Mouse (Mus musculus) heart, embryonic 10.5 days (tissue): Measurements from ENCODE around the gene Hapln1. TPM values are rescaled to one million over a fixed set of nuclear protein-coding genes. Genes with fewer than 3 reads are reported as not detected.
A peak's percentile ranks its signal among the peaks of the same experiment; 100 is the strongest.

ENCODE experiments used
- DNase-seq: peaks from one replicate; pipeline ENCODE4 v3.0.0-alpha.2; 2017; ENCODE audit warnings: low spot score
- H3K27ac ChIP-seq: fragments of 300-500 bp; sonication (generic); 2 replicates; pipeline ENCODE4 v1.5.1; 2016; ENCODE audit warnings: mild to moderate bottlenecking
- H3K27me3 ChIP-seq: fragments of 300-500 bp; sonication (generic); 2 replicates; pipeline ENCODE4 v1.6.1; 2016; ENCODE audit warnings: mild to moderate bottlenecking; ENCODE audit not compliant: poor library complexity, insufficient read depth, severe bottlenecking
- H3K36me3 ChIP-seq: fragments of 300-500 bp; sonication (generic); 2 replicates; pipeline ENCODE4 v1.6.1; 2016; ENCODE audit warnings: mild to moderate bottlenecking, moderate library complexity
- H3K4me1 ChIP-seq: fragments of 300-500 bp; sonication (generic); 2 replicates; pipeline ENCODE4 v1.6.1; 2016; ENCODE audit warnings: mild to moderate bottlenecking
- H3K4me3 ChIP-seq: fragments of 300-500 bp; sonication (generic); 2 replicates; pipeline ENCODE4 v1.5.1; 2016; ENCODE audit warnings: mild to moderate bottlenecking, moderate library complexity
- H3K9me3 ChIP-seq: fragments of 300-500 bp; sonication (generic); 2 replicates; pipeline ENCODE4 v1.6.1; 2016; ENCODE audit warnings: mild to moderate bottlenecking, moderate library complexity
- WGBS: fragments of 180-500 bp; shearing (Covaris S2); methylation state at CpG from one replicate; pipeline ENCODE4 v1.1.7; 2016; 5-methylcytosine and 5-hydroxymethylcytosine counted together
- polyA plus RNA-seq: library from polyadenylated mRNA; unstranded; fragments of >200 nt; fragmentation: Nextera tagmentation; extraction: Ambion mirVana; gene quantifications from 2 replicates; pipeline ENCODE4 v1.2.1, GENCODE M21; 2016

Hapln1 gene
- polyA plus RNA-seq = 62.0 and 87.6 TPM in 2 replicates

DNA sequence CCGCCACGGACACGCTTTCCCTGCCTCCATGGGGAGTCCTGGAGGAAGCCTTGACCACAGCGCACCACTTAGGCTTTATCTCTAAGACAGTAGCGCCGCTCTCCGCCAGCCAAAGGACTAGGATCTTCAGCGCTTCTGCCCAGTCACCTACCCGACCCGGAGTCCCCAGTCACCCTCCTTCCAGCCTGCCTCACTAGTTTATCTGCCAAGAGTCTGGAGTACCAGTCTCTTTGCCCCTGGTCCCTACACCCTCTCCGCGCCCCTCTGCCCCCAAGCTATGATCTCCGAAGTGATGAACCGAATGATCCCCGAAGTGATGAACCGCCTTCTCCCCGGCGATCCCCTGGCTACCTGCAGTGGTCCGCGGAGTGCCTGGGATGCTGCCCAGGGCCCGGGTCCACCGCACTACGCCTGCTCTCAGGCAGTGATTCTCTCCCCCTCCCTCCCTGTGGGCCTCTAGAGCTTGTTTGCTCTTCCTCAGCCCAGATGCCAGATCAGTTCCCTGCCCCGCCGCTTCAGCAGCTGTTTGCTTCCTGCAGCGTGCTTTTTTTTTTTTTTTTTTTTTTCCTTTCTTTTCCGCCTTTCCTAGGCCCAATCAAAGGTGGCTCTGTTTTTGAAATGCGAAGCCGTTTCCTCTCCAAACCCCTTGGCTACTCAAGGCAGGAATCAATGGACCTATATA lies at the start of gene Hapln1:
TSS of gene Hapln1 (plus strand) at position 592 of the 682 bp plus-strand sequence.
- H3K36me3 ChIP-seq = no peaks in the 10 kb centered on the region
- under 1% methylated on average over 29 of the region's 29 CpGs for WGBS
- peak within 1 kb of the TSS; percentile 72 for H3K4me3 ChIP-seq
- H3K9me3 ChIP-seq = no peaks in the 10 kb centered on the region
- peak within 1 kb of the TSS; percentile 90 for H3K27ac ChIP-seq
- H3K4me1 ChIP-seq = peaks cover 13% of the 10 kb centered on the region
- peak; percentile 80 for DNase-seq
- no peaks in the 10 kb centered on the region for H3K27me3 ChIP-seq

DNA sequence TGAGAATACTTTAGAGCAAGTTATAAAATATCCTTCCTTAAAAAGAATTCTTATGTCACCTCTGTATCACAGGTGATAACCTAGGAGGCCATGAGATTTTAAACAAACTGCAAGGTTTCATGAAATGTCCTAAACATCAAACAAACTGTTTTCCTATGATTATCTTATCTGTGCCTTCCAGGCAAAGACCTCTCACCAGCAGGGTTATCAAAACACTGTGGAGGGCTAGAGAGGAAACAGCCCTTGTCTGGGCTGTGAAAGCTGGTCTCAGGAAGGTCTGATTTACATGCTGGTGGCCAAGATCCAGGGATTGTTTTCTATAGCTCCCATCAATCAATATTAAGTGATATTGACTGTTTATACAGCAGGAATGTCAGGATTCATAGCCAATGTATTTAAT lies 46.4 kb upstream of the Hapln1 start:
- DNase-seq = no peak
- Histone ChIP-seq H3K27ac (no peak overlapping the region), H3K36me3 (no peaks in the 10 kb centered on the region), H3K27me3 (no peaks in the 10 kb centered on the region), H3K4me3 (no peak overlapping the region), H3K9me3 (no peaks in the 10 kb centered on the region), H3K4me1 (peaks cover 20% of the 10 kb centered on the region)

DNA sequence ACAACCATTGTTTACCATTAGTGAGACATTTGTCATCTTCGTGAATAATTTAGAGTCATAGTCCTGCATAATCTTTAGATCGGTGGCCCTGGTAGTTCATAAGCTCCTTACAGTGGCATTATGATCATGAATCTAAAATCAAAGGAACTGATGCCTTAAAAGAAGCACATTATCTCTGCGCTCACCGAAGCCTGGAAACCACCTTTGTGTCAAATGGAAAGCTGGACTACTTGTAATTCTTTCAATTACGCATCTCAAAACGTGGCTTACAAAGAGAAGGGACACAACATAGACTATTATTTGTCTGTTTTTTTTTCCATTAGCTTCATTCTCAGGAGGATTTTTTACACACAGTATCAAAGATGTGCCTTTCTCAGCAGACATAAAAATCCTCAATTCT lies 45.9 kb upstream of the Hapln1 start:
- no peak for DNase-seq
- no peaks in the 10 kb centered on the region for H3K27me3 ChIP-seq
- WGBS = 40% methylated on average over 6 of the region's 6 CpGs
- H3K27ac ChIP-seq = no peak overlapping the region
- H3K36me3 ChIP-seq = no peaks in the 10 kb centered on the region
- H3K9me3 ChIP-seq = no peaks in the 10 kb centered on the region
- no peak overlapping the region for H3K4me3 ChIP-seq
- peaks cover 20% of the 10 kb centered on the region for H3K4me1 ChIP-seq

DNA sequence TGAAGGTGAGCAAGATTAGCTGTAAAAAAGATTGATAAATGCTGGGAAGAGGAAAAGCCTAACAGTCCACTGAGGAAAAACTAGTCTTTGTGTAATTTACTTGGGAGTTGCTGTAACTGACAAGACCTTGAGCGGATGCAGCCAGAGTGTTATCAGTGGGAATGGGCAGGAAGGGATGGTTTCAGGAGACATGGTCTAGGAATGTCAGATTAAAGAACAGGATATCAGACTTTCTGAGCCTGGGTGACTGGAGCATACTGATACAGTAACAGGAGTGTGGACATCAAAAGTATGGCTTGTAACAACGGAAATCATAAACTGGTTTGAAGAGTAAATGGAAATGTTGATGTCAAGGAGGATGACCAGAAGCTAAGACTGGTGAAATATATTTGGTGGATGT lies 43.0 kb upstream of the Hapln1 start:
- Histone ChIP-seq H3K9me3 (no peaks in the 10 kb centered on the region), H3K4me3 (no peak overlapping the region), H3K27ac (no peak overlapping the region), H3K4me1 (peaks cover 20% of the 10 kb centered on the region), H3K36me3 (no peaks in the 10 kb centered on the region), H3K27me3 (no peaks in the 10 kb centered on the region)
- 23% methylated on average over 2 of the region's 2 CpGs for WGBS
- no peak for DNase-seq

DNA sequence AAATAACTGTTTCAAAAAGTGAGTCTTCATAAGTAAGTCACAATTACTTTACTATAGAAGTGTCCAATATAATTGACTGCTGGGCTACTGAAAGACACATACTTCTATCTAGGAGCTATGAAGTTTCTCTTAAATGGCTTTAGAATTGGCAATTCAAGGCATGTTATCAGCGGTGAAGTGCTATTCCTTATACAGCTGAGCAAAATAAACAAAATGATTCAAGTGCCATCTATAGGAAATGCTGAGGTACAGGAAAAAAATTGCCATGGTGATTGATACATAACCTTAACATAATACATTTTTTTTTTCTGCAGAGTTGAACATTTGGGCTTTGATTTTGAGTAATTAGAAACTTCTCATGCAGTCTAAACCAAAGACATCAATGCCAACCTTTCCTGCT lies 40.2 kb upstream of the Hapln1 start:
- H3K9me3 ChIP-seq = no peaks in the 10 kb centered on the region
- H3K4me1 ChIP-seq = peaks cover 11% of the 10 kb centered on the region; the same call in 1 of the 2 replicates
- 76% methylated on average over 1 of the region's 1 CpGs for WGBS
- no peaks in the 10 kb centered on the region for H3K36me3 ChIP-seq
- no peak overlapping the region for H3K4me3 ChIP-seq
- no peaks in the 10 kb centered on the region for H3K27me3 ChIP-seq
- no peak for DNase-seq
- H3K27ac ChIP-seq = no peak overlapping the region

DNA sequence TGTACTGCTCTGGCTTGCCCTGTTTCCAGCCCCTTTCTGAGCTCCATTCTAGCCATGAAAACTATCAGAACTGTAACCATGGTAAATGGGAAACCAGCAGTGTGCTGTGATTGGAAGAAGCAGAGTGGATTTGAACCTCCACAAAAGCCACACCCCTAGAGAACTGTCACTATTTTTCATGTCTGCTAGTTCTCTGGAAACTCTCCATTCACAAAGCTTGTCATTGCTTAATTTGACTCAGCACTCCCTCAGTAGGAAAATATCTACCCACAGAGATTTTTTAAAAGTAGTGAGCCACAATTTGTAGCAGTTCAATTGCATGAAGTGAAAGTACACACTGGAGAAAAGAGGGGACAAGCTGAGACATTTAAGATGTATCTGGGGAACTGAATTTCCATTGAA lies 18.1 kb upstream of the Hapln1 start:
- no peaks in the 10 kb centered on the region for H3K36me3 ChIP-seq
- H3K4me1 ChIP-seq = no peaks in the 10 kb centered on the region
- no peak for DNase-seq
- H3K4me3 ChIP-seq = no peak overlapping the region
- no peak overlapping the region for H3K27ac ChIP-seq
- no peaks in the 10 kb centered on the region for H3K9me3 ChIP-seq
- no peaks in the 10 kb centered on the region for H3K27me3 ChIP-seq

DNA sequence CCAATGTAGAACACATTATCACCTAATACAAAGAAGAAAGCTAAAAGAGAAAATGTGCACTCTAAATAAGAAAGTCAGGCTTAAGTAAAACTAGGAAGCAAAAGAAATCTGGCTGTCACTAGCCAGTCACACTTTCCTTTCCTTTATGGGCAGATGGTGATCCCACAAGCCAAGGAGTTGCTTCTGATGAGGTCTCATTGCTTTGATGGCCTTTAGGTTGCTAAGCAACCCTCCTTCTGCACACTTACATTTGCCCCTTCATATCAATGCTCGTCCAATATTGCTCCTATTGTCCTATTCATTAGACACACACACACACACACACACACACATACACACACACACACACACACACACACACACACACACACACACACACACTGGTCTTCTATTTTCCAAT lies 10.9 kb upstream of the Hapln1 start:
- 67% methylated on average over 1 of the region's 1 CpGs for WGBS
- Histone ChIP-seq H3K36me3 (no peaks in the 10 kb centered on the region), H3K27me3 (no peaks in the 10 kb centered on the region), H3K27ac (no peak overlapping the region), H3K4me1 (no peaks in the 10 kb centered on the region), H3K9me3 (no peaks in the 10 kb centered on the region), H3K4me3 (no peak overlapping the region)
- DNase-seq = no peak

DNA sequence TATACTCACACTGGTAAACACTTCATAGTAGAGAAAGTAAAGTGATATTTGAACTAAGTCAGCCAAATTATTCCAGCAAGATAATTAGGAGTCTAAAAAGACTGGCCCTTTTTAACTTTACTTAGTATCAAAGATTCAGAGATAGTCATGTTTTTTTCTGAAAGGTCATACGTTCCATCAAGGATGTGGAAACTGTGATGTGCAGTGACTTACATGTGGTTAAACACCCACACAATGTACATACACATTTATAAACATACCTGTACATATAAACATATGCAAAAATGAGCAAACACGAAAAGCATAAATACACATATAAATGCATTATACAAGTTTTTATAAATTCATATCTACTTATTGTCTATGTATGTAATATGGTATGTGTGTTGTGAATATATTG lies 9.2 kb upstream of the Hapln1 start:
- Histone ChIP-seq H3K9me3 (no peaks in the 10 kb centered on the region), H3K36me3 (no peaks in the 10 kb centered on the region), H3K27me3 (no peaks in the 10 kb centered on the region), H3K4me3 (no peak overlapping the region), H3K4me1 (no peaks in the 10 kb centered on the region), H3K27ac (no peak overlapping the region)
- no peak for DNase-seq
- 83% methylated on average over 2 of the region's 2 CpGs for WGBS

DNA sequence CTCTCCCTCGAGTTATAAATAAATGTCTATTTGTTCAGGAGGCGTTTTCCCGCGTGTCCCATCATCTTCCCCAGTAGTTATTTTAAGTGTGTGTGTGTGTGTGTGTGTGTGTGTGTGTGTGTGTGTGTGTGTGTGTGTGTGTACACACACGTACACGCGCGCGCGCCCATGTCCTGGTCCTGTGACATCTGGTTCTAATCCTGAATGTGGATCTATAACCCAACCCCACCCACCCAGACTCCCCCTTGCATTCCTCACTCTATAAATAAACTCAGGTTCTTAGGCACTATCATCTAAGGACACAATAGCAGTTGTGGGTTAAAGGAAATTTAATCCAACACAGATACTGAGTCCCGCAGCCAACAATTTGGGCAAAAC lies 280 bp downstream of the Hapln1 start:
- Histone ChIP-seq H3K4me1 (peaks cover 13% of the 10 kb centered on the region), H3K36me3 (no peaks in the 10 kb centered on the region), H3K4me3 (peak overlapping the region; percentile 72), H3K27ac (peak overlapping the region; percentile 90), H3K9me3 (no peaks in the 10 kb centered on the region), H3K27me3 (no peaks in the 10 kb centered on the region)
- 14% methylated on average over 11 of the region's 11 CpGs for WGBS
- DNase-seq = no peak

DNA sequence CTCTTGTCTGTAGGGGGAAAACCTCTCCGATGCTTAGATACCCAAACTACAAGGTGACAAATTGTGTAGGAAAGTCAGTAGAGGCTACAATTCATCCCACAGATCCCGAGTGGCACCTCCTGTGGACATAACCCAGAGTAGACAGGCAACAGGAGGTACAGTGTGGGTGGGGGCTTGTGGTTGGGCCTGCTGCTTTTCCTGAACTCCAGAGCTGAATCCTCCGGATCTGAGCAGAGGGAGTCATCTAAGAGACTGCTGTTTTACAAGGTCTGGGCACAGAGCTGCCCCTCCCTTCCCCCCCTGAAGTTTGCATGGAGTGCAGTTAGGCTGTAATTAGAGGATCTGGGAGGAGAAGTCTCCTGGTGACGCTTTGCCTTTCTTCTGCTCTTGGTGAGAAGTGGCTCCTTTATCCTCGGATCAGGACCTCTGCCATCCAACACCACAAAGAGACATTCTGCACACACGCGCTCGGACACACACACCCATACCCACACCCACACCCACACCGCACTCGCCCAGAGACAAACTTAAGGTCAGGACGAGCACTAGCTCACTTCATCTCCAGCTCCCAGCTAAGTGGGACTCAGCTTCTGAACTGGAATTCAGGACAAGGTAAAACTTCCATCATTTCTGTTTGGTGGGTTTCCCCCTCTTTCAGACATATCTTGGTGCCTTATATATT lies 846 bp downstream of the Hapln1 start:
- H3K27me3 ChIP-seq = no peaks in the 10 kb centered on the region
- WGBS = 10% methylated on average over 11 of the region's 11 CpGs
- peak overlapping the region; percentile 72 for H3K4me3 ChIP-seq
- H3K4me1 ChIP-seq = peaks cover 13% of the 10 kb centered on the region
- H3K36me3 ChIP-seq = no peaks in the 10 kb centered on the region
- H3K27ac ChIP-seq = peak overlapping the region; percentile 90
- DNase-seq = peak; percentile 83
- H3K9me3 ChIP-seq = no peaks in the 10 kb centered on the region

DNA sequence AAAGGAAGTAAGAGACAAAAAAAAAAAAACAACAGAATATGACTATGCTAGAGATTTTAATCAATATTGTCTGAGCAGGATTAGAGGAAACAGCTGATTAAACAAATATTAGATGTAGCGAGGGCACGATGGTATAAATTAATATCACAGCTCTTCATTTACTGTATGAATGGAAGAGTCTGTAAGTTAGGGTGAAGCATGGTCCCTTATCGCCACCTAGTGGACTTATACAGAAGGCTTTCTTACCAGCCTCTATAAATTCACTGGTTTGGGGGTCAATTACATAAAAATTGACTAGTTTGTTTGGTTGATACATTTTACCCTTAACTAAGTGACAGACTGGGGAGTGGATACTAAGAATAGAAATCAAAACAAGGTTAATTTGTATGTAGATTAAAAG lies 3.4 kb downstream of the Hapln1 start:
- H3K27ac ChIP-seq = no peak overlapping the region
- H3K27me3 ChIP-seq = no peaks in the 10 kb centered on the region
- H3K4me3 ChIP-seq = peak overlapping the region; percentile 72; the same call in 1 of the 2 replicates
- peaks cover 20% of the 10 kb centered on the region for H3K4me1 ChIP-seq
- no peaks in the 10 kb centered on the region for H3K36me3 ChIP-seq
- 4% methylated on average over 3 of the region's 3 CpGs for WGBS
- no peak for DNase-seq
- no peaks in the 10 kb centered on the region for H3K9me3 ChIP-seq

DNA sequence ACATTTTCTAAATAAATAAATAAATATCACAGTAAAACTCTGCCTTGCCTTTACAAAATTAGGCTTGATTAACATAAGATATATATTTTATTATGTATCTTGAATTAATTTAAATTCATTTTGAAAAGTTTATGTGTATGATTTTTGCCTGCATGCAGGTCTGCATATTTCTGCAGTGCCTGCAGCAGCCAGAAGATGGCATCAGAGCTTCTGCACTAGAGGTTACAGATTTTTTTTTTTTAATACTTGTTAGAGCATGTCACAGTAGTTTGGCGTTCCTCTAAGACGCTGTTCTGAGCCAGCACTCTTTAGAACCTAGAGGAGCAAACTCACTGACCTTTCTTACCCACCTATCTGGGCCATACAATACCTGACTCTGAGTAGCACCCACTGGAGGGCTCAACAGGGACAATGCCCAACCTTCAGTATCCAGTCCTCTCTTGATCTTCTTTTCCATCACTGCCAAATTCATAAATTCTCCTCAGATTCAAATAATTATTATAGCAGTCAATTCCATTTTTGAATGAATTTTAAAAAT lies 8.7 kb downstream of the Hapln1 start:
- no peak overlapping the region for H3K4me3 ChIP-seq
- no peak overlapping the region for H3K27ac ChIP-seq
- peaks cover 11% of the 10 kb centered on the region for H3K4me1 ChIP-seq
- no peaks in the 10 kb centered on the region for H3K27me3 ChIP-seq
- 29% methylated on average over 2 of the region's 2 CpGs for WGBS
- no peaks in the 10 kb centered on the region for H3K9me3 ChIP-seq
- H3K36me3 ChIP-seq = no peaks in the 10 kb centered on the region
- no peak for DNase-seq

DNA sequence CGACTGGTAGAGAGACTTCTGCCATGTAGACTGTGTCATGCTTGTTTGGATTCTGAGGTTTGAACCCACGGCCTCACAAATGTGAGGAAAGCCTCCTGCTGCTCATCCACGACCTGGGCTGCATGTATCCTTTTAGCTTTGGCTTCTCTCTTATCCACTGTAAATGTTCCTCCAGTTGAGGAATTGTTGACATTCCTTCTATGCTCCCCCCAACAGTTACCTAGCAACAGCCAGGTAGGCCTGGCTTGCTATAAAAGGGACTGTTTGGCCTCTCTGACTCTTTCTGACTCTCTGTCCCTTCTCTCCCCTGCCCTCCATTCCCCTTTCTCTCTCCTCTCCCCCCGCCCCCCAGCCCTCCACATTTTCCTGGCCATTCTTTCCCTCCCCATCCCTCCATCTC lies 9.9 kb downstream of the Hapln1 start:
- H3K27ac ChIP-seq = no peak overlapping the region
- H3K4me1 ChIP-seq = peaks cover 11% of the 10 kb centered on the region
- H3K36me3 ChIP-seq = no peaks in the 10 kb centered on the region
- WGBS = 41% methylated on average over 4 of the region's 4 CpGs
- no peak for DNase-seq
- no peaks in the 10 kb centered on the region for H3K27me3 ChIP-seq
- H3K9me3 ChIP-seq = no peaks in the 10 kb centered on the region
- H3K4me3 ChIP-seq = no peak overlapping the region
